Mouse (Mus musculus) regulatory T cell (primary cell): Measurements from ENCODE around the gene Tnfaip8l2.

Experiments
- in situ Hi-C: fragments of 300-600 bp; cut with MboI, MseI; formaldehyde crosslinking; loops from one replicate; pipeline ENCODE4 v1.15.1; 2025; ENCODE audit warnings: high pct_unique_total_duplicates

The Tnfaip8l2 gene

GRCm38 (mm10) chr3:95141952-95142616 is at the start of gene Tnfaip8l2:
TSS of gene Tnfaip8l2 (minus strand) at chr3:95142360.
- in situ Hi-C loops = no loop called here

GRCm38 (mm10) chr3:95186888-95187287 is 44.7 kb upstream of the Tnfaip8l2 start:
- in situ Hi-C loops = no loop called here

- in situ Hi-C loops = no loop called here
Observed at GRCm38 (mm10) chr3:95186100-95186499, 43.9 kb upstream of the Tnfaip8l2 start.

GRCm38 (mm10) chr3:95184796-95185577 is 42.8 kb upstream of the Tnfaip8l2 start:
- in situ Hi-C loops = no loop called here

GRCm38 (mm10) chr3:95181841-95182240 is 39.7 kb upstream of the Tnfaip8l2 start:
- in situ Hi-C loops = no loop called here

- in situ Hi-C loops = no loop called here
Observed at GRCm38 (mm10) chr3:95179890-95180289, 37.7 kb upstream of the Tnfaip8l2 start.

GRCm38 (mm10) chr3:95178948-95179347 is 36.8 kb upstream of the Tnfaip8l2 start:
- in situ Hi-C loops = no loop called here

- in situ Hi-C loops = no loop called here
Observed at GRCm38 (mm10) chr3:95177583-95177982, 35.4 kb upstream of the Tnfaip8l2 start.

GRCm38 (mm10) chr3:95176500-95176899 is 34.3 kb upstream of the Tnfaip8l2 start:
- in situ Hi-C loops = no loop called here

- in situ Hi-C loops = no loop called here
Observed at GRCm38 (mm10) chr3:95174011-95174592, 31.9 kb upstream of the Tnfaip8l2 start.

- in situ Hi-C loops = no loop called here
Observed at GRCm38 (mm10) chr3:95173256-95173949, 31.2 kb upstream of the Tnfaip8l2 start.

- in situ Hi-C loops = no loop called here
Observed at GRCm38 (mm10) chr3:95172526-95173255, 30.5 kb upstream of the Tnfaip8l2 start.

GRCm38 (mm10) chr3:95171105-95171504 is 28.9 kb upstream of the Tnfaip8l2 start:
- in situ Hi-C loops = no loop called here

- in situ Hi-C loops = no loop called here
Observed at GRCm38 (mm10) chr3:95169996-95170395, 27.8 kb upstream of the Tnfaip8l2 start.

- in situ Hi-C loops = loop anchor here (5.0 kb wide), 1 partner anchor 62 kb away; the partner anchor contains the start of gene Cdc42se1
Observed at GRCm38 (mm10) chr3:95164840-95165239, 22.7 kb upstream of the Tnfaip8l2 start.

- in situ Hi-C loops = loop anchor here (5.0 kb wide), 1 partner anchor 63 kb away; the partner anchor contains the start of gene Cdc42se1
Observed at GRCm38 (mm10) chr3:95164256-95164550, 22.0 kb upstream of the Tnfaip8l2 start.

GRCm38 (mm10) chr3:95163419-95164255 is 21.5 kb upstream of the Tnfaip8l2 start:
- in situ Hi-C loops = loop anchor here (5.0 kb wide), 1 partner anchor 64 kb away; the partner anchor contains the start of gene Cdc42se1

GRCm38 (mm10) chr3:95162345-95162628 is 20.1 kb upstream of the Tnfaip8l2 start:
- in situ Hi-C loops = loop anchor here (5.0 kb wide), 1 partner anchor 65 kb away; the partner anchor contains the start of gene Cdc42se1

GRCm38 (mm10) chr3:95161618-95162344 is 19.6 kb upstream of the Tnfaip8l2 start:
- in situ Hi-C loops = loop anchor here (5.0 kb wide), 1 partner anchor 66 kb away; the partner anchor contains the start of gene Cdc42se1
